Mouse (Mus musculus) intestine, embryonic 16.5 days (tissue): ENCODE measurements around the gene Eif4enif1. TPM values are rescaled to one million over a fixed set of nuclear protein-coding genes. Genes with fewer than 3 reads are reported as not detected.

Experiments
- ATAC-seq: fragments of 200-750 bp; cut with Nextera tagmentation; 2 replicates; pipeline ENCODE4 v1.8.0; 2017; ENCODE audit warnings: moderate TSS enrichment, moderate library complexity
- H3K27ac ChIP-seq: fragments of 300-500 bp; sonication (generic); 2 replicates; pipeline ENCODE4 v1.5.1; 2014; ENCODE audit warnings: mild to moderate bottlenecking, low read length
- H3K27me3 ChIP-seq: fragments of 300-500 bp; sonication (generic); replicated peaks from 2 replicates; pipeline ENCODE4 v1.6.1; 2014; ENCODE audit warnings: low read length, control low read depth, mixed read lengths; ENCODE audit not compliant: control insufficient read depth, insufficient read depth
- H3K36me3 ChIP-seq: fragments of 300-500 bp; sonication (generic); 2 replicates; pipeline ENCODE4 v1.6.1; 2014; ENCODE audit warnings: low read length, control low read depth; ENCODE audit not compliant: control insufficient read depth, insufficient read depth
- H3K4me1 ChIP-seq: fragments of 300-500 bp; sonication (generic); 2 replicates; pipeline ENCODE4 v1.6.1; 2014; ENCODE audit warnings: low read length, control low read depth, mixed read lengths; ENCODE audit not compliant: control insufficient read depth, insufficient read depth
- H3K4me2 ChIP-seq: fragments of 300-500 bp; sonication (generic); 2 replicates; pipeline ENCODE4 v1.6.1; 2014; ENCODE audit warnings: low read depth, low read length, control low read depth
- H3K4me3 ChIP-seq: fragments of 300-500 bp; sonication (generic); 2 replicates; pipeline ENCODE4 v1.5.1; 2014; ENCODE audit warnings: mild to moderate bottlenecking, low read length
- H3K9ac ChIP-seq: fragments of 300-500 bp; sonication (generic); 2 replicates; pipeline ENCODE4 v1.6.1; 2014; ENCODE audit warnings: low read depth, low read length
- H3K9me3 ChIP-seq: fragments of 300-500 bp; sonication (generic); 2 replicates; pipeline ENCODE4 v1.6.1; 2016; ENCODE audit warnings: low read length, control low read depth; ENCODE audit not compliant: control insufficient read depth
- WGBS: fragments of 180-500 bp; shearing (Covaris S2); extraction: QIAGEN DNeasy Blood & Tissue Kit; methylation state at CpG from one replicate; pipeline ENCODE4 v1.1.7; 2014; 5-methylcytosine and 5-hydroxymethylcytosine counted together
- polyA plus RNA-seq: library from polyadenylated mRNA; unstranded; fragments of >200 nt; fragmentation: Nextera tagmentation; extraction: Ambion mirVana; gene quantifications from 2 replicates; pipeline ENCODE4 v1.2.1, GENCODE M21; 2015

Gene Eif4enif1
- polyA plus RNA-seq, 1 experiment from 2014 or later = 32.4 TPM

DNA sequence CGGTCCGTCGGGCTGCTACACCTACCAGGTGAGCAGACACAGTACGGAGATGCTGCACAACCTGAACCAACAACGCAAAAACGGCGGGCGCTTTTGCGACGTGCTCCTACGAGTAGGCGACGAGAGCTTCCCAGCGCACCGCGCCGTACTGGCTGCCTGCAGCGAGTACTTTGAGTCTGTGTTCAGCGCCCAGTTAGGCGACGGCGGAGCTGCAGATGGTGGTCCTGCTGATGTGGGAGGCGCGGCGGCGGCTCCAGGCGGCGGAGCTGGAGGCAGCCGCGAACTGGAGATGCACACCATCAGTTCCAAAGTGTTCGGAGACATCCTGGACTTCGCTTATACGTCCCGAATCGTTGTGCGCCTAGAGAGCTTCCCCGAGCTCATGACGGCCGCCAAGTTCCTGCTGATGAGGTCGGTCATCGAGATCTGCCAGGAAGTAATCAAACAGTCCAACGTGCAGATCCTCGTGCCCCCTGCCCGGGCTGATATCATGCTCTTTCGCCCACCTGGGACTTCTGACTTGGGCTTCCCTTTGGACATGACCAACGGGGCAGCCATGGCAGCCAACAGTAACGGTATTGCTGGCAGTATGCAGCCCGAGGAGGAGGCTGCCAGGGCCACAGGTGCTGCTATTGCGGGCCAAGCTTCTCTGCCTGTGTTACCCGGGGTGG is 88.6 kb downstream of the Eif4enif1 start:
- ATAC-seq = peak; percentile 1
- no peaks in the 10 kb centered on the region for H3K9me3 ChIP-seq
- no peaks in the 10 kb centered on the region for H3K27me3 ChIP-seq
- WGBS = under 1% methylated on average over 50 of the region's 50 CpGs
- H3K4me1 ChIP-seq = peaks cover 34% of the 10 kb centered on the region
- peak overlapping the region; percentile 98 for H3K4me2 ChIP-seq
- H3K4me3 ChIP-seq = peak overlapping the region; percentile 87
- peak overlapping the region; percentile 100 for H3K27ac ChIP-seq
- H3K9ac ChIP-seq = peak overlapping the region; percentile 99
- peaks cover 11% of the 10 kb centered on the region; the same call in 1 of the 2 replicates for H3K36me3 ChIP-seq

DNA sequence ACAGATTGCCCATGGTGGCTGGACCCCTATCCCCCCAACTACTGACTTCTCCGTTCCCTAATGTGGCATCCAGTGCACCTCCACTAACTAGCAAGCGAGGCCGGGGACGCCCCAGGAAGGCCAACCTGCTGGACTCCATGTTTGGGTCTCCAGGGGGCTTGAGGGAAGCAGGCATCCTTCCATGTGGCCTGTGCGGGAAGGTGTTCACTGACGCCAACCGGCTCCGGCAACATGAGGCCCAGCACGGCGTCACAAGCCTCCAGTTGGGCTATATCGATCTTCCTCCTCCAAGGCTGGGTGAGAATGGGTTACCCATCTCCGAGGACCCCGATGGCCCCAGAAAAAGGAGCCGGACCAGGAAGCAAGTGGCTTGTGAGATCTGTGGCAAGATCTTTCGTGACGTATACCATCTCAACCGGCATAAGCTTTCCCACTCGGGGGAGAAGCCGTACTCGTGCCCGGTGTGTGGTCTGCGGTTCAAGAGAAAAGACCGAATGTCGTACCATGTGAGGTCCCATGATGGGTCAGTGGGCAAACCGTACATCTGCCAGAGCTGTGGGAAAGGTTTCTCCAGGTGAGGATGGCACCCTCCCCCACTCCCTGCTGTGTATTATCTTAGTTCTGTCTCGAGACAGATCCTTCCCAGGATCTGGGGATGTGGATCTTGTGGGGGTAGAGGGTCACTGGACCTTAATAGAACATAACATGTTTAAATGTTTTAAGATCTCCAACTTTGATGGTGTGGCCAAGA is 89.3 kb downstream of the Eif4enif1 start:
- Histone ChIP-seq H3K27ac (peak overlapping the region; percentile 100), H3K27me3 (no peaks in the 10 kb centered on the region), H3K4me1 (peaks cover 41% of the 10 kb centered on the region), H3K9me3 (no peaks in the 10 kb centered on the region), H3K9ac (peak overlapping the region; percentile 99), H3K4me2 (peak overlapping the region; percentile 98), H3K36me3 (peaks cover 14% of the 10 kb centered on the region), H3K4me3 (peak overlapping the region; percentile 87)
- 1% methylated on average over 26 of the region's 26 CpGs for WGBS
- ATAC-seq = no peak

DNA sequence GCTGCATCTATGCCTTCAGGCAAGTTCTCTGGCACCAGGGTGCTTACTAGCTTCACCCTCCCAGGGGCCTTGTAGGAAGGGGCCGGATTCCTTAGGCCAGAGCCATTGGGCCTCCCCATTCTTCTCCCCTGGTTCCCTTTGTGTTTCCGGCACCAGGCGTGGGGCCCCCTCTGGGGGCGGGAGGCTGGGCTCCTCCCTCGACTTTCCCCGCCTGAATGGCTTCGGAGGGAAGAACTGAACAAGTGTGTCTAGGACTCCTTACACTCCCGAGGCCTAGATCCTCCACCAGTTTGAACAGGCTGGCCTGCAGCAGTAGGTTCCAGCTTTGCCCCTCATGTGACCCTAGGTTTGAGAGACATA is 89.8 kb downstream of the Eif4enif1 start:
- Histone ChIP-seq H3K4me3 (peak overlapping the region; percentile 87), H3K4me1 (peaks cover 41% of the 10 kb centered on the region), H3K4me2 (peak overlapping the region; percentile 98), H3K27me3 (no peaks in the 10 kb centered on the region), H3K27ac (peak overlapping the region; percentile 100), H3K9ac (peak overlapping the region; percentile 99), H3K36me3 (peaks cover 15% of the 10 kb centered on the region), H3K9me3 (no peaks in the 10 kb centered on the region)
- 0% methylated on average over 8 of the region's 8 CpGs for WGBS
- peak; percentile 47 for ATAC-seq

DNA sequence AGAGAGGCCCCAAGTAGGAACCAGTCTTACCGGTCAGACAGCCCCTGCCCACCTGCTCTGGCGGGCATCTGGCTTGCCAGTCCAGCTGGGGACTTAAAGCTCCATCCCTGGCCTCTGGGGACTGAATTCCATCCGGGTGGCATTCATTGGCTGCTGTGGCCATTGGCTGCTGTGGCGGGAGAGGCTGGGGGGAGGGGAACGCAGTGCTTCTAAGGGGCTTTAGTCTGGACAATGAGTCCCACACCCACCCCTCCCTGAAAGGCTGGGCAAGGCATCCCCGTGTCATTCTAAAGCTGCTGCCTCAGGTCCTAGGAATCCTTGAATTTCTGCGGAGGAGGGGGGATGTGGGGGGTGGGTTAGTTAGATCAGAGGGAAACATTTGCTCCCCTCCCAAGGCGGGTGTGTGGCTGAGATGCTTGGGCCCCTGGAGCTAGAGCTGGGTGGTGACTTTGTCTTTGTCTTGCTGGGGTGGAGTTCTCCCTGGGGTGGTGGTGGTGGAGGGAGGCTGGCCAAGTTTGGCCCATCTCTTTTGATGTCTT is 90.6 kb downstream of the Eif4enif1 start:
- peak overlapping the region; percentile 99 for H3K9ac ChIP-seq
- H3K4me2 ChIP-seq = peak overlapping the region; percentile 98
- peaks cover 43% of the 10 kb centered on the region for H3K4me1 ChIP-seq
- H3K27me3 ChIP-seq = no peaks in the 10 kb centered on the region
- 4% methylated on average over 8 of the region's 8 CpGs for WGBS
- peaks cover 23% of the 10 kb centered on the region for H3K36me3 ChIP-seq
- no peaks in the 10 kb centered on the region for H3K9me3 ChIP-seq
- peak overlapping the region; percentile 87 for H3K4me3 ChIP-seq
- peak overlapping the region; percentile 100 for H3K27ac ChIP-seq
- no peak for ATAC-seq

DNA sequence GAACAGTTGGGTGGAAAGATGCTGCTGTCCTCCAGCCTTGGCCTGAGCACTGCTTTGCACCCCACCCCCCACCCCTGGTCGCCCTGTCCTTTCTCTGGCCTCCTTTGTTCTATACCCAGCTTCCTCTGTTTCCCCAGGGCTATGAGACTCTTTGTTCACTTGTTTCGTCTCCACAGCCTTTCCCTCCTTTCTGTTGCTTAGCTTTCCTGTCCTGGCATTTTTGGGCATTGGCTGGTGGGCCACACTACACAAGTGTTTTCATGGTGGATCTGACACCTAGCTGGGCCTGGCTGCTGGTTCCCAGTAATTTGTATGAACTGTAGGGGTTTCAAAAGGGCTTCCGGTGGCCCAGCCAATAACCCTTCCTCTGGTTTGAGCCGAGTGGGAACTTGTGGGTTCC is 91.2 kb downstream of the Eif4enif1 start:
- peaks cover 26% of the 10 kb centered on the region for H3K36me3 ChIP-seq
- 41% methylated on average over 4 of the region's 4 CpGs for WGBS
- H3K9ac ChIP-seq = peak overlapping the region; percentile 99
- ATAC-seq = no peak
- peak overlapping the region; percentile 87 for H3K4me3 ChIP-seq
- H3K27me3 ChIP-seq = no peaks in the 10 kb centered on the region
- H3K27ac ChIP-seq = peak overlapping the region; percentile 100; the same call in 1 of the 2 replicates
- peak overlapping the region; percentile 98 for H3K4me2 ChIP-seq
- H3K4me1 ChIP-seq = peaks cover 41% of the 10 kb centered on the region
- no peaks in the 10 kb centered on the region for H3K9me3 ChIP-seq

Other genes with a start within 250 kb of the Eif4enif1 start
- gene Sfi1, start 8.9 kb upstream of the Eif4enif1 start, polyA plus RNA-seq = 11.8 and 12.6 TPM in 2 replicates
- gene Drg1, start 64.0 kb downstream of the Eif4enif1 start, polyA plus RNA-seq = 179 and 194 TPM in 2 replicates
- gene Patz1, start 86.5 kb downstream of the Eif4enif1 start, polyA plus RNA-seq = 20.9 and 22.1 TPM in 2 replicates
- 7.3 and 8.8 TPM in 2 replicates for gene Pik3ip1, start 128.0 kb downstream of the Eif4enif1 start, polyA plus RNA-seq
- gene Limk2, start 206.8 kb downstream of the Eif4enif1 start, polyA plus RNA-seq = 81.3 and 90.6 TPM in 2 replicates
- gene Rnf185, start 250.0 kb downstream of the Eif4enif1 start, polyA plus RNA-seq = 34.1 and 36.1 TPM in 2 replicates